Mouse (Mus musculus) embryonic facial prominence, embryonic 15.5 days (tissue): ENCODE results near the gene Enpp6. TPM values are rescaled to one million over a fixed set of nuclear protein-coding genes. Genes with fewer than 3 reads are reported as not detected.
A peak's percentile ranks its signal among the peaks of the same experiment; 100 is the strongest.

ENCODE experiments used
- ATAC-seq: fragments of 200-750 bp; cut with Nextera tagmentation; 2 replicates; pipeline ENCODE4 v1.8.0; 2017; ENCODE audit warnings: low read depth, moderate TSS enrichment; ENCODE audit not compliant: insufficient number of reproducible peaks, low FRiP score, low TSS enrichment
- H3K27ac ChIP-seq: fragments of 300-500 bp; sonication (generic); replicated peaks from 2 replicates; pipeline ENCODE4 v1.5.1; 2015; ENCODE audit warnings: mild to moderate bottlenecking, inconsistent platforms
- H3K27me3 ChIP-seq: fragments of 300-500 bp; sonication (generic); 2 replicates; pipeline ENCODE4 v1.6.1; 2015; ENCODE audit warnings: inconsistent platforms
- H3K36me3 ChIP-seq: fragments of 300-500 bp; sonication (generic); 2 replicates; pipeline ENCODE4 v1.6.1; 2015; ENCODE audit warnings: mild to moderate bottlenecking, inconsistent platforms
- H3K4me1 ChIP-seq: fragments of 300-500 bp; sonication (generic); 2 replicates; pipeline ENCODE4 v1.6.1; 2015; ENCODE audit warnings: inconsistent platforms
- H3K4me2 ChIP-seq: fragments of 300-500 bp; sonication (generic); replicated peaks from 2 replicates; pipeline ENCODE4 v1.6.1; 2015; ENCODE audit warnings: mild to moderate bottlenecking, inconsistent platforms
- H3K4me3 ChIP-seq: fragments of 300-500 bp; sonication (generic); replicated peaks from 2 replicates; pipeline ENCODE4 v1.5.1; 2015; ENCODE audit warnings: mild to moderate bottlenecking, inconsistent platforms
- H3K9ac ChIP-seq: fragments of 300-500 bp; sonication (generic); 2 replicates; pipeline ENCODE4 v1.6.1; 2015; ENCODE audit warnings: inconsistent platforms
- H3K9me3 ChIP-seq: fragments of 300-500 bp; sonication (generic); replicated peaks from 2 replicates; pipeline ENCODE4 v1.6.1; 2016; ENCODE audit warnings: inconsistent platforms
- WGBS: fragments of 180-500 bp; shearing (Covaris S2); methylation state at CpG from one replicate; pipeline ENCODE4 v1.1.7; 2015; 5-methylcytosine and 5-hydroxymethylcytosine counted together
- polyA plus RNA-seq: library from polyadenylated mRNA; unstranded; fragments of >200 nt; fragmentation: Nextera tagmentation; extraction: Ambion mirVana; gene quantifications from 2 replicates; pipeline ENCODE4 v1.2.1, GENCODE M21; 2015

Enpp6 gene
- 3.1 and 3.9 TPM in 2 replicates for polyA plus RNA-seq

GRCm38 (mm10) chr8:46986386-46987140, at the start of gene Enpp6:
TSS of gene Enpp6 (plus strand) at chr8:46986887.
- no peak within 1 kb of the TSS for H3K4me2 ChIP-seq
- 81% methylated on average over 8 of the region's 8 CpGs for WGBS
- no peaks in the 10 kb centered on the region for H3K9me3 ChIP-seq
- ATAC-seq: no peak
- no peaks in the 10 kb centered on the region for H3K36me3 ChIP-seq
- H3K27me3 ChIP-seq: no peaks in the 10 kb centered on the region
- H3K4me1 ChIP-seq: no peaks in the 10 kb centered on the region
- H3K27ac ChIP-seq: no peak within 1 kb of the TSS
- H3K4me3 ChIP-seq: no peak within 1 kb of the TSS
- no peak within 1 kb of the TSS for H3K9ac ChIP-seq

- WGBS: 84% methylated on average over 4 of the region's 4 CpGs
- peaks cover 12% of the 10 kb centered on the region; the same call in 1 of the 2 replicates for H3K4me1 ChIP-seq
- no peak overlapping the region for H3K9ac ChIP-seq
- H3K4me3 ChIP-seq: no peak overlapping the region
- no peaks in the 10 kb centered on the region for H3K36me3 ChIP-seq
- no peak overlapping the region for H3K4me2 ChIP-seq
- H3K27me3 ChIP-seq: no peaks in the 10 kb centered on the region
- H3K9me3 ChIP-seq: no peaks in the 10 kb centered on the region
- no peak overlapping the region for H3K27ac ChIP-seq
- no peak for ATAC-seq
Observed at GRCm38 (mm10) chr8:46938218-46938617, 48.5 kb upstream of the Enpp6 start.

- 0 out of 2 replicates have a peak, but pooled peaks have one; percentile 43 for ATAC-seq
- 68% methylated on average over 11 of the region's 11 CpGs for whole genome bisulfite sequencing
Observed at GRCm38 (mm10) chr8:46941295-46941694, 45.4 kb upstream of the Enpp6 start.

GRCm38 (mm10) chr8:46941731-46942650, 44.7 kb upstream of the Enpp6 start:
- Histone ChIP-seq H3K27me3 (no peaks in the 10 kb centered on the region), H3K9me3 (no peaks in the 10 kb centered on the region), H3K4me2 (no peak overlapping the region), H3K4me3 (no peak overlapping the region), H3K4me1 (peaks cover 12% of the 10 kb centered on the region; the same call in 1 of the 2 replicates), H3K9ac (no peak overlapping the region), H3K27ac (peak overlapping the region; percentile 36; the same call in 1 of the 2 replicates), H3K36me3 (no peaks in the 10 kb centered on the region)
- no peak for ATAC-seq
- 50% methylated on average over 15 of the region's 15 CpGs for WGBS

More at GRCm38 (mm10) chr8:46941295-46941694, 45.4 kb upstream of the Enpp6 start:
- no peaks in the 10 kb centered on the region for H3K9me3 ChIP-seq
- 0 out of 2 replicates have a peak overlapping the region, but pooled peaks have one; percentile 36 for H3K27ac ChIP-seq
- peaks cover 12% of the 10 kb centered on the region; the same call in 1 of the 2 replicates for H3K4me1 ChIP-seq
- H3K27me3 ChIP-seq: no peaks in the 10 kb centered on the region
- no peaks in the 10 kb centered on the region for H3K36me3 ChIP-seq
- H3K9ac ChIP-seq: no peak overlapping the region
- H3K4me2 ChIP-seq: 0 out of 2 replicates have a peak overlapping the region, but pooled peaks have one; percentile 8
- no peak overlapping the region for H3K4me3 ChIP-seq

- Histone ChIP-seq H3K27me3 (no peaks in the 10 kb centered on the region), H3K9ac (no peak overlapping the region), H3K4me1 (peaks cover 12% of the 10 kb centered on the region; the same call in 1 of the 2 replicates), H3K4me2 (no peak overlapping the region), H3K36me3 (no peaks in the 10 kb centered on the region), H3K27ac (no peak overlapping the region), H3K4me3 (no peak overlapping the region), H3K9me3 (no peaks in the 10 kb centered on the region)
- WGBS: 84% methylated on average over 11 of the region's 11 CpGs
- ATAC-seq: no peak
Observed at GRCm38 (mm10) chr8:46942651-46943024, 44.0 kb upstream of the Enpp6 start.

GRCm38 (mm10) chr8:46943337-46943736, 43.4 kb upstream of the Enpp6 start:
- H3K9me3 ChIP-seq: no peaks in the 10 kb centered on the region
- no peaks in the 10 kb centered on the region for H3K27me3 ChIP-seq
- H3K27ac ChIP-seq: no peak overlapping the region
- H3K4me2 ChIP-seq: no peak overlapping the region
- H3K4me1 ChIP-seq: peaks cover 12% of the 10 kb centered on the region; the same call in 1 of the 2 replicates
- no peak overlapping the region for H3K9ac ChIP-seq
- no peaks in the 10 kb centered on the region for H3K36me3 ChIP-seq
- no peak overlapping the region for H3K4me3 ChIP-seq
- ATAC-seq: no peak
- 75% methylated on average over 4 of the region's 4 CpGs for WGBS

GRCm38 (mm10) chr8:46946181-46946580, 40.5 kb upstream of the Enpp6 start:
- H3K4me2 ChIP-seq: no peak overlapping the region
- 75% methylated on average over 5 of the region's 5 CpGs for WGBS
- ATAC-seq: no peak

GRCm38 (mm10) chr8:46948091-46948757, 38.5 kb upstream of the Enpp6 start:
- no peak overlapping the region for H3K27ac ChIP-seq
- H3K4me2 ChIP-seq: no peak overlapping the region
- H3K4me3 ChIP-seq: no peak overlapping the region
- H3K27me3 ChIP-seq: no peaks in the 10 kb centered on the region
- H3K9me3 ChIP-seq: no peaks in the 10 kb centered on the region
- ATAC-seq: no peak
- H3K9ac ChIP-seq: no peak overlapping the region
- no peaks in the 10 kb centered on the region for H3K4me1 ChIP-seq
- 79% methylated on average over 14 of the region's 14 CpGs for WGBS
- H3K36me3 ChIP-seq: no peaks in the 10 kb centered on the region

More at GRCm38 (mm10) chr8:46946181-46946580, 40.5 kb upstream of the Enpp6 start:
- Histone ChIP-seq H3K4me1 (peaks cover 12% of the 10 kb centered on the region; the same call in 1 of the 2 replicates), H3K4me3 (no peak overlapping the region), H3K27me3 (no peaks in the 10 kb centered on the region), H3K27ac (no peak overlapping the region), H3K9me3 (no peaks in the 10 kb centered on the region), H3K9ac (no peak overlapping the region), H3K36me3 (no peaks in the 10 kb centered on the region)

- Histone ChIP-seq H3K4me2 (no peak overlapping the region), H3K9ac (no peak overlapping the region), H3K4me3 (no peak overlapping the region), H3K36me3 (no peaks in the 10 kb centered on the region), H3K4me1 (no peaks in the 10 kb centered on the region), H3K27ac (no peak overlapping the region), H3K27me3 (no peaks in the 10 kb centered on the region), H3K9me3 (no peaks in the 10 kb centered on the region)
- no peak for ATAC-seq
- 17% methylated on average over 7 of the region's 7 CpGs for WGBS
Observed at GRCm38 (mm10) chr8:46953472-46953871, 33.2 kb upstream of the Enpp6 start.

GRCm38 (mm10) chr8:46962630-46963427, 23.9 kb upstream of the Enpp6 start:
- no peak for ATAC-seq
- Histone ChIP-seq H3K4me3 (no peak overlapping the region), H3K27ac (no peak overlapping the region), H3K9ac (no peak overlapping the region), H3K4me1 (no peaks in the 10 kb centered on the region), H3K4me2 (no peak overlapping the region), H3K9me3 (no peaks in the 10 kb centered on the region), H3K36me3 (no peaks in the 10 kb centered on the region), H3K27me3 (no peaks in the 10 kb centered on the region)
- WGBS: 54% methylated on average over 10 of the region's 10 CpGs
